Mouse (Mus musculus) heart, adult 11 months (tissue): ENCODE measurements at regions not wholly inside any gene's neighbourhood (a gene's known extent, or its start where the extent isn't known, plus 50 kb on each side); places are given as distances from the start of the nearest gene placed in this dataset.

Experiments
- DNase-seq: peaks from one replicate; pipeline ENCODE4 v3.0.0; 2022

- no peak for DNase-seq
Observed at GRCm38 (mm10) chr2:74093494-74093893, 182.4 kb upstream of the Atp5g3 start.

GRCm38 (mm10) chr2:74087375-74087774 lies 176.2 kb upstream of the Atp5g3 start:
- no peak for DNase-seq

GRCm38 (mm10) chr2:74084971-74085370 lies 173.8 kb upstream of the Atp5g3 start:
- DNase-seq, result no peak

- peak; percentile 89 for DNase-seq
Observed at GRCm38 (mm10) chr2:74076774-74077173, 165.6 kb upstream of the Atp5g3 start.

- no peak for DNase-seq
Observed at GRCm38 (mm10) chr2:74075566-74075965, 164.4 kb upstream of the Atp5g3 start.

- DNase-seq, result peak; percentile 52
Observed at GRCm38 (mm10) chr2:74073396-74073795, 162.3 kb upstream of the Atp5g3 start.

- peak; percentile 89 for DNase-seq
Observed at GRCm38 (mm10) chr2:74066652-74067051, 155.5 kb upstream of the Atp5g3 start.

- DNase-seq, result peak; percentile 58
Observed at GRCm38 (mm10) chr2:74064369-74064768, 153.2 kb upstream of the Atp5g3 start.

GRCm38 (mm10) chr2:74063777-74064176 lies 152.7 kb upstream of the Atp5g3 start:
- no peak for DNase-seq

- DNase-seq, result no peak
Observed at GRCm38 (mm10) chr2:74063302-74063701, 152.2 kb upstream of the Atp5g3 start.

GRCm38 (mm10) chr2:74042430-74042829 lies 131.3 kb upstream of the Atp5g3 start:
- no peak for DNase-seq

GRCm38 (mm10) chr2:74039580-74039979 lies 128.5 kb upstream of the Atp5g3 start:
- no peak for DNase-seq

- DNase-seq, result peak; percentile 89
Observed at GRCm38 (mm10) chr2:74036043-74036442, 124.9 kb upstream of the Atp5g3 start.

- DNase-seq, result no peak
Observed at GRCm38 (mm10) chr2:74032177-74033021, 121.3 kb upstream of the Atp5g3 start.

- no peak for DNase-seq
Observed at GRCm38 (mm10) chr2:74029938-74030337, 118.8 kb upstream of the Atp5g3 start.

GRCm38 (mm10) chr2:74027404-74028104 lies 116.4 kb upstream of the Atp5g3 start:
- no peak for DNase-seq

- no peak for DNase-seq
Observed at GRCm38 (mm10) chr2:74015146-74015545, 104.0 kb upstream of the Atp5g3 start.

GRCm38 (mm10) chr2:74014201-74014600 lies 103.1 kb upstream of the Atp5g3 start:
- DNase-seq, result peak; percentile 56

GRCm38 (mm10) chr2:73998531-73998930 lies 87.4 kb upstream of the Atp5g3 start:
- DNase-seq, result no peak

- DNase-seq, result no peak
Observed at GRCm38 (mm10) chr2:73996986-73997385, 85.9 kb upstream of the Atp5g3 start.

- no peak for DNase-seq
Observed at GRCm38 (mm10) chr2:73991818-73992217, 80.7 kb upstream of the Atp5g3 start.

- DNase-seq, result no peak
Observed at GRCm38 (mm10) chr2:73987441-73988105, 76.4 kb upstream of the Atp5g3 start.

GRCm38 (mm10) chr2:73985911-73986250 lies 74.8 kb upstream of the Atp5g3 start:
- no peak for DNase-seq
